Comparison of ENCODE assay signal across 8 mouse cellular contexts in the genomic region with DNA sequence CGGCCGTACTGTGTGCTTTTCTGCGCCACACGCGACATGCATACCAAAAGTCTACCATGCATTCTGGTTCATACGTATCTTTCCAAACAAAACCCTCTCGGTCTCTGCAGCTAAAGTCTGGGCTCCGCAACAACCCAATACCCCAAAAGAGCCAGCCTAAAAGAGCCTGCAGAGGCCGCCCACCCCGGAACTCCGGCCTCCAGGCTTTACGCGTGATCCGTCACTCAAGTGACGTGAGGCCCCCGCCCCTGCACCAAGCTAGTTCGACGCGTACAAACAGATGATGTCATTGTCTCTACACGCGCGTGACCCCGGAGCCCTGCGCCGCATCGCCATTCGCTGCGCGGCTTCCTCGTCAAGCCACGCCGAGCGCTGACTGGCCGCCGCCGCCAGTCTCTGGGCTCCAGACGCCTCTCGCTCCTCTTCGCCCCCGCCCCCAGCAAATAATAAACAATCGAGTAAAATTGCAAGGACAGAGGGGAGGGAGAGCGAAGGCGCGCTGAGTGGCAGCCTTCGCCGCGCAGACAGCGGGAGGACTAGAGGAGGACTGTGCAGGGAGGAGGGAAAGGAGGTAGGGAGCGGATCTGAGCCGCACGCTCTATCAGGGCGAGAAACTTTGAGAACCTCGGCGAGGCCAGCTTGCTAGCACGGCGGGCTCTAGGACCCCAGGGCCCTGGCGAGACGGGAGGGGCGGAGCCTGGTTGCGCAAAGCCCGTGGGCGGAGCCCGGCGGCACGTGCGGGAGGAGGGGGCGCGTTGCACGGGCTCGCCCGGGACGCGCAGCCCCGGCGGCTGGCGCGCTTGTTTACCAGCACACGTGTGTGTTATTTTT. TPM values are rescaled to one million over a fixed set of nuclear protein-coding genes. Genes with fewer than 3 reads are reported as not detected.
A peak's percentile ranks its signal among the peaks of the same experiment; 100 is the strongest.
DNase-seq lines count a peak whose midpoint lies in the region; ATAC-seq lines count a peak whose summit lies in the region.

No protein-coding gene starts in this region.

- H3K4me1 ChIP-seq in lung, embryonic 16.5 days (replicated peaks; ENCODE audit: control insufficient read depth, insufficient read depth, low read length) = peaks cover 19% of the 10 kb centered on the region

- H3K27ac ChIP-seq in lung, embryonic 16.5 days (ENCODE audit: low read length) = peak overlapping the region; percentile 100

- peak overlapping the region; percentile 85 for H3K9ac ChIP-seq in lung, embryonic 16.5 days (ENCODE audit: low read length)

- peak overlapping the region; percentile 73 for H3K4me3 ChIP-seq in lung, embryonic 16.5 days (ENCODE audit: low read length)

- no peaks in the 10 kb centered on the region for H3K36me3 ChIP-seq in lung, embryonic 16.5 days (ENCODE audit: control insufficient read depth, insufficient read depth, low read length)

- no peaks in the 10 kb centered on the region for H3K9me3 ChIP-seq in lung, embryonic 16.5 days (ENCODE audit: control insufficient read depth, low read length)

- under 1% methylated on average over 73 of the region's 78 CpGs for WGBS in lung, embryonic 16.5 days

- H3K27me3 ChIP-seq in lung, embryonic 16.5 days (ENCODE audit: control insufficient read depth, insufficient read depth, low read depth, low read length) = no peaks in the 10 kb centered on the region

- DNase-seq in MEL-GATA-1-ER (ENCODE audit: extremely low read depth, low read depth) = peak; percentile 97
- peak; percentile 96 for DNase-seq in cerebellum, adult 8-10 months
- DNase-seq in forelimb bud, embryonic 11.5 days (ENCODE audit: low read depth, low spot score) = peak; percentile 98
- peak; percentile 98 for DNase-seq in layer of hippocampus, adult 9-10 months (ENCODE audit: low spot score)
- DNase-seq in ovary, postnatal 10 days (ENCODE audit: low spot score) = peak; percentile 91
- DNase-seq in thymus, postnatal 10 days (ENCODE audit: low spot score in 2 of 2) = peak; percentile 95 to 98

- peak overlapping the region; percentile 96 for H3K4me2 ChIP-seq in lung, embryonic 16.5 days (ENCODE audit: low read depth, low read length)

- ATAC-seq in hematopoietic stem cell, adult 5-6 weeks (replicated peaks in 1 of 2; ENCODE audit: insufficient read depth in 1 of 2, low FRiP score in 2 of 2, low TSS enrichment in 1 of 2, low read depth in 1 of 2, poor library complexity in 2 of 2, severe bottlenecking in 2 of 2) = peak; percentile 82 to 83
- ATAC-seq in lung, embryonic 16.5 days (ENCODE audit: low read depth) = peak; percentile 92

RNA-seq across cellular contexts. Expression of gene Foxo3, which starts 1.1 kb away (rescaled TPM):
- total RNA-seq in hematopoietic stem cell, adult 5-6 weeks (2017) = 68.2 and 74.3 TPM in 2 replicates
- polyA plus RNA-seq in lung, embryonic 16.5 days (2015; fragmentation: Nextera tagmentation; extraction: Ambion mirVana) = 10.2 and 10.7 TPM in 2 replicates

Comparison
In these comparisons a context has a peak if more than half of its experiments do, and no peak if none do; other contexts are left out.
1. Peak in every context shown above with its lines: DNase-seq, ATAC-seq, H3K4me3 ChIP-seq and H3K27ac ChIP-seq.